Mouse (Mus musculus) midbrain, postnatal 0 days (tissue): ENCODE measurements around the gene Sema4c. TPM values are rescaled to one million over a fixed set of nuclear protein-coding genes. Genes with fewer than 3 reads are reported as not detected.

Experiments
- ATAC-seq: fragments of 200-750 bp; cut with Nextera tagmentation; 2 replicates; pipeline ENCODE4 v1.8.0; 2017; ENCODE audit warnings: moderate number of reproducible peaks, mild to moderate bottlenecking, moderate TSS enrichment, moderate library complexity; ENCODE audit not compliant: low FRiP score
- DNase-seq: peaks from one replicate; pipeline ENCODE4 v3.0.0-alpha.2; 2015; ENCODE audit warnings: low spot score
- H3K27ac ChIP-seq: fragments of 300-500 bp; sonication (generic); 2 replicates; pipeline ENCODE4 v1.5.1; 2014; ENCODE audit warnings: low read depth, mild to moderate bottlenecking, low read length, mixed read lengths
- H3K27me3 ChIP-seq: fragments of 300-500 bp; sonication (generic); 2 replicates; pipeline ENCODE4 v1.6.1; 2014; ENCODE audit warnings: low read length, control low read depth, mixed read lengths; ENCODE audit not compliant: insufficient read depth
- H3K36me3 ChIP-seq: fragments of 300-500 bp; sonication (generic); 2 replicates; pipeline ENCODE4 v1.6.1; 2014; ENCODE audit warnings: low read length, control low read depth, mixed read lengths; ENCODE audit not compliant: insufficient read depth
- H3K4me1 ChIP-seq: fragments of 300-500 bp; sonication (generic); 2 replicates; pipeline ENCODE4 v1.6.1; 2014; ENCODE audit warnings: mild to moderate bottlenecking, control low read depth, antibody characterized with exemption, low read length, mixed read lengths; ENCODE audit not compliant: insufficient read depth
- H3K4me2 ChIP-seq: fragments of 300-500 bp; sonication (generic); 2 replicates; pipeline ENCODE4 v1.6.1; 2014; ENCODE audit warnings: low read depth, mild to moderate bottlenecking, low read length, mixed read lengths; ENCODE audit not compliant: poor library complexity, severe bottlenecking
- H3K4me3 ChIP-seq: fragments of 300-500 bp; sonication (generic); 2 replicates; pipeline ENCODE4 v1.5.1; 2014; ENCODE audit warnings: low read depth, mild to moderate bottlenecking, low read length, moderate library complexity
- H3K9ac ChIP-seq: fragments of 300-500 bp; sonication (generic); replicated peaks from 2 replicates; pipeline ENCODE4 v1.6.1; 2014; ENCODE audit warnings: mild to moderate bottlenecking, low read length, moderate library complexity, mixed read lengths; ENCODE audit not compliant: poor library complexity, severe bottlenecking
- H3K9me3 ChIP-seq: fragments of 300-500 bp; sonication (generic); 2 replicates; pipeline ENCODE4 v1.6.1; 2016; ENCODE audit warnings: low read length, control low read depth
- CTCF ChIP-seq: IDR thresholded peaks from 2 replicates; pipeline ENCODE4 v1.5.1; 2016; ENCODE audit warnings: antibody characterized with exemption, mild to moderate bottlenecking
- WGBS: fragments of 180-500 bp; shearing (Covaris S2); extraction: QIAGEN DNeasy Blood & Tissue Kit; methylation state at CpG from one replicate; pipeline ENCODE4 v1.1.7; 2014; 5-methylcytosine and 5-hydroxymethylcytosine counted together
- polyA plus RNA-seq: library from polyadenylated mRNA; unstranded; fragments of >200 nt; fragmentation: Nextera tagmentation; extraction: Ambion mirVana; gene quantifications from 2 replicates; pipeline ENCODE4 v1.2.1, GENCODE M21; 2015
- total RNA-seq: library from RNA; depleted of rRNA; stranded (reverse); fragments of >200 nt; gene quantifications from 2 replicates; pipeline ENCODE4 v1.2.3, GENCODE M21; 2014

Sema4c gene
- total and polyA plus RNA-seq, 2 experiments from 2014 or later, result 18.0 to 30.0 TPM

DNA sequence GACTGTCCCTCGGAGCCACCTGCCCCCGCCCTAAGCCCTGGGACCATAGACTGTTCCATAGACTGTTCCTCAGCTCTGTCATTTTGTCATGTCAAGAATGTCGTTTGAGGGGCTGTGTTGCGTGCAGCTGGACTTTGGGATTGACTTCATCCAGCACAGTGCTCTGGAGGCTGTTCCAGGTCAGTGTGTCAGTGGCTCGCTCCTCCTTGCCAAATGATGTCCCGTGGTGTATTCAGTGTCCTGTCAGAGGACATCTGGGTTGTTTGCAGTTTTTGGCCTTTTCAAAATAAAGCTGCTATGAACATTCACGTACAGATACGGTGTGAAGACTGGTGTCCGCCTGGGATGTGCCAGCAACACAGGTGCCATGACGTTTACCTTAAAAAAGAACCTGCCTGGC is 31.2 kb downstream of the Sema4c start:
- H3K36me3 ChIP-seq, result peaks cover 36% of the 10 kb centered on the region
- H3K9ac ChIP-seq, result no peak overlapping the region
- H3K4me2 ChIP-seq, result no peak overlapping the region
- DNase-seq (no peak), ATAC-seq (no peak)
- 90% methylated on average over 10 of the region's 10 CpGs for WGBS
- H3K4me3 ChIP-seq, result no peak overlapping the region
- no peak overlapping the region for H3K27ac ChIP-seq
- no peaks in the 10 kb centered on the region for H3K27me3 ChIP-seq
- TF ChIP-seq CTCF, result no peak
- H3K4me1 ChIP-seq, result no peaks in the 10 kb centered on the region
- no peaks in the 10 kb centered on the region for H3K9me3 ChIP-seq

DNA sequence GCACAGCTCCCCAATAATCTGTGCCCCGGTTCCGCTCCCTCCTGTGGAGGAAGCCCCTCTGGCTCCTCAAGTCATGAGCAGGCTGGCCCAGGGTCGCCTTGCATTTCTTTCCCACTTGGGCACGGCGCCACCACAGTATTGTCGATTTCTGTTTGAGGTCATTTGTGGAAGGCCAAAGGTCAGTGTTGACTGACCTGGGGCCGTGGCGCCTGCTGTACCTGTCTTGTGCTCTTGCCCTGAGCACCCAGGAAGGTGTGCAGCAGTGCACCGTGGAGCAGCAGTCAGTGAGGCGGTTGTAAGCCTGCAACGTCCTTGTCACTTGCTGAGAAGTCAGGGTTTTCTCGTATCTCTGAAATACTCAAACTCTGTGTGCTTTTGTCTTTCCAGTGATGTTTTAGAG is 32.4 kb downstream of the Sema4c start:
- Histone ChIP-seq H3K9ac (no peak overlapping the region), H3K27me3 (no peaks in the 10 kb centered on the region), H3K4me2 (no peak overlapping the region), H3K4me3 (no peak overlapping the region), H3K9me3 (no peaks in the 10 kb centered on the region), H3K4me1 (no peaks in the 10 kb centered on the region), H3K36me3 (peaks cover 48% of the 10 kb centered on the region), H3K27ac (no peak overlapping the region)
- 92% methylated on average over 12 of the region's 12 CpGs for WGBS
- DNase-seq (no peak), ATAC-seq (no peak)
- no peak for TF ChIP-seq CTCF

GRCm38 (mm10) chr1:36524058-36524457 is 34.1 kb downstream of the Sema4c start:
- peaks cover 56% of the 10 kb centered on the region for H3K36me3 ChIP-seq

DNA sequence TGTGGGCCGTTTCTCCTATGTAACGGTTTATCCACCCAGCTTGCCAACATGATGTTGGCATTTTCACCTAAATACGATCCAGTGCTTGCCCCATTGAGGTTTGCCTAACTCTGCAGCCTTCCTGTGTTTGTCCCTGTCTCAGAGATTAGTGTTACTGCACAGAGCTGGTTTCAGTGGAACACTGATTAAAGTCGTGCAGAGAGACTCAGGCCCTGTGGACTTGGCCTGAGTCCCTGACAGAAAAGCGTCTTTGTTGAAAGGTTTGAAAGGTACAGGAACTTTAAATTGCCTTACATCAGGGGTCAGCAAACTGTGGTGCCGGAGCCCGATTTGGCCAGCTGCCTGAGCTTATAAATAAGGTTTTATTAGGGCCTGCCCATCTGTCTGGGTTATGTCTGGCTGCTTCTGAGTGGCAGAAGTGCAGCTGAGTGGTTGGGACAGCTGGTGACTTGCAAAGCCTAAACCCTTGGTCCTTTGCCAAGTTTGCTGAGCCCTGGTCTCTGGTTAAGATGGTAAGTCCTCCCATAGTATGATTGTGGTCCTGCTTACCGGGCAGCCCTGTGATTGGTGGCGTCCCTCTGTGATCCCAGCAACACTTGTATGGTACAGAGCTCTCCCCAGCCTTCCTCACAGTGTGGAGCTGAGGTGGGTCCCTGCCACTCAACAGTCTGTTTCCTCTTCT is 34.7 kb downstream of the Sema4c start:
- no peak overlapping the region for H3K27ac ChIP-seq
- no peak overlapping the region for H3K9ac ChIP-seq
- H3K9me3 ChIP-seq, result no peaks in the 10 kb centered on the region
- DNase-seq, result peak; percentile 86
- 49% methylated on average over 9 of the region's 9 CpGs for WGBS
- H3K4me1 ChIP-seq, result no peaks in the 10 kb centered on the region
- peaks cover 56% of the 10 kb centered on the region for H3K36me3 ChIP-seq
- TF ChIP-seq CTCF, result no peak
- no peak overlapping the region for H3K4me3 ChIP-seq
- H3K27me3 ChIP-seq, result no peaks in the 10 kb centered on the region
- ATAC-seq, result no peak
- no peak overlapping the region for H3K4me2 ChIP-seq

More at GRCm38 (mm10) chr1:36524058-36524457, 34.1 kb downstream of the Sema4c start:
- no peak overlapping the region for H3K27ac ChIP-seq
- no peak for TF ChIP-seq CTCF
- no peaks in the 10 kb centered on the region for H3K27me3 ChIP-seq
- H3K4me2 ChIP-seq, result no peak overlapping the region
- no peak overlapping the region for H3K4me3 ChIP-seq
- ATAC-seq (no peak), DNase-seq (no peak)
- WGBS, result 86% methylated on average over 5 of the region's 5 CpGs
- no peaks in the 10 kb centered on the region for H3K9me3 ChIP-seq
- H3K4me1 ChIP-seq, result no peaks in the 10 kb centered on the region
- no peak overlapping the region for H3K9ac ChIP-seq

DNA sequence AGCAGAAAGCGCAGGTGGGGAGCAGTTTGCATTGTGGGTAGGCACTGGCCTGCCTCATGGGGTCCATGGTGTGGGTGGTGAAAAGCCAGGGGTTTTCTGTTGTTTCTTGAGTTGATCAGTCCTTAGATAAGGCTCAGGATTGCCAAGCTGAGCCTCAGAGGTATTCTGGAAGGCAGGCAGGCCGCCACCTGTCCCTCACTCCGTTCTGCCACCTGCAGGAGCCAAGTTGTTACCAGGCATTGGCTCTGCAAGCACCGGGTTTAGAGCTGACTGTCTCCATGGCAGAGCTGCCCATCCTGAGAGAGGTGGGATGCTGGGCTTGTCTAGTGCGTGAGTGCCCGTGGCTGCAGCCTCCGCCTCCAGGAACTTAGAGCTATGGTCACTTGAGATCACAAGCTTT is 35.9 kb downstream of the Sema4c start:
- 90% methylated on average over 7 of the region's 7 CpGs for WGBS
- ATAC-seq (no peak), DNase-seq (no peak)
- H3K9me3 ChIP-seq, result no peaks in the 10 kb centered on the region
- no peak overlapping the region for H3K4me3 ChIP-seq
- TF ChIP-seq CTCF, result no peak
- no peaks in the 10 kb centered on the region for H3K4me1 ChIP-seq
- peaks cover 59% of the 10 kb centered on the region for H3K36me3 ChIP-seq
- H3K27me3 ChIP-seq, result no peaks in the 10 kb centered on the region
- H3K9ac ChIP-seq, result no peak overlapping the region
- H3K4me2 ChIP-seq, result no peak overlapping the region
- H3K27ac ChIP-seq, result no peak overlapping the region

GRCm38 (mm10) chr1:36519626-36520025 is 38.5 kb downstream of the Sema4c start:
- H3K4me1 ChIP-seq, result peaks cover 8% of the 10 kb centered on the region
- H3K27ac ChIP-seq, result no peak overlapping the region
- H3K36me3 ChIP-seq, result peaks cover 42% of the 10 kb centered on the region
- no peak overlapping the region for H3K4me3 ChIP-seq
- WGBS, result 88% methylated on average over 11 of the region's 11 CpGs
- TF ChIP-seq CTCF, result no peak
- ATAC-seq (no peak), DNase-seq (no peak)
- H3K9me3 ChIP-seq, result no peaks in the 10 kb centered on the region
- H3K4me2 ChIP-seq, result no peak overlapping the region
- no peaks in the 10 kb centered on the region for H3K27me3 ChIP-seq
- no peak overlapping the region for H3K9ac ChIP-seq
